Mouse (Mus musculus) E14TG2a.4 (cell line): ENCODE results near the gene Mrps18a.

Source experiments
- H3K27me3 ChIP-seq: 2 replicates; pipeline ENCODE4 v1.6.1; 2014; ENCODE audit warnings: low read length, control low read depth; ENCODE audit not compliant: insufficient read depth
- H3K36me3 ChIP-seq: 2 replicates; pipeline ENCODE4 v1.6.1; 2014; ENCODE audit warnings: low read length, control low read depth; ENCODE audit not compliant: insufficient read depth
- H3K4me1 ChIP-seq: replicated peaks from 2 replicates; pipeline ENCODE4 v1.6.1; 2014; ENCODE audit warnings: low read depth, low read length, control low read depth
- H3K4me3 ChIP-seq: replicated peaks from 2 replicates; pipeline ENCODE4 v1.5.1; 2014; ENCODE audit warnings: mild to moderate bottlenecking, low read length
- H3K9me3 ChIP-seq: 2 replicates; pipeline ENCODE4 v1.6.1; 2014; ENCODE audit warnings: low read length, control low read depth
- CTCF ChIP-seq: conservative IDR thresholded peaks from 2 replicates; pipeline ENCODE4 v1.5.1; 2014; ENCODE audit warnings: low read length
- NANOG ChIP-seq: IDR thresholded peaks from 2 replicates; pipeline ENCODE4 v1.6.1; 2014; ENCODE audit warnings: borderline replicate concordance, low read length, mixed read lengths
- POU5F1 ChIP-seq: IDR thresholded peaks from 2 replicates; pipeline ENCODE4 v1.6.1; 2014; ENCODE audit warnings: low read length, borderline replicate concordance

Gene Mrps18a

GRCm38 (mm10) chr17:46116138-46116537, 5.4 kb downstream of the Mrps18a start:
- TF ChIP-seq CTCF, result no peak
- TF ChIP-seq NANOG, result no peak
- TF ChIP-seq POU5F1, result no peak
- H3K4me1 ChIP-seq, result peaks cover 30% of the 10 kb centered on the region
- no peaks in the 10 kb centered on the region for H3K27me3 ChIP-seq
- H3K36me3 ChIP-seq, result peaks cover 82% of the 10 kb centered on the region
- no peak overlapping the region for H3K4me3 ChIP-seq
- peaks cover 14% of the 10 kb centered on the region for H3K9me3 ChIP-seq

- TF ChIP-seq POU5F1 (no peak), NANOG (no peak), CTCF (no peak)
- Histone ChIP-seq H3K4me3 (no peak overlapping the region), H3K36me3 (peaks cover 86% of the 10 kb centered on the region), H3K9me3 (peaks cover 14% of the 10 kb centered on the region), H3K4me1 (peaks cover 24% of the 10 kb centered on the region), H3K27me3 (no peaks in the 10 kb centered on the region)
Measured at GRCm38 (mm10) chr17:46116881-46117280, 6.1 kb downstream of the Mrps18a start.

- Histone ChIP-seq H3K27me3 (no peaks in the 10 kb centered on the region), H3K4me1 (peaks cover 23% of the 10 kb centered on the region), H3K36me3 (peaks cover 92% of the 10 kb centered on the region), H3K4me3 (no peak overlapping the region), H3K9me3 (peaks cover 14% of the 10 kb centered on the region)
- TF ChIP-seq NANOG, result no peak
Measured at GRCm38 (mm10) chr17:46117623-46118422, 7.0 kb downstream of the Mrps18a start.

- TF ChIP-seq CTCF, result no peak
- no peak for TF ChIP-seq POU5F1
- TF ChIP-seq NANOG, result no peak
- H3K36me3 ChIP-seq, result peaks cover 92% of the 10 kb centered on the region
- peaks cover 14% of the 10 kb centered on the region for H3K9me3 ChIP-seq
- H3K27me3 ChIP-seq, result no peaks in the 10 kb centered on the region
- peaks cover 20% of the 10 kb centered on the region for H3K4me1 ChIP-seq
- no peak overlapping the region for H3K4me3 ChIP-seq
Measured at GRCm38 (mm10) chr17:46118423-46118850, 7.7 kb downstream of the Mrps18a start.

- H3K36me3 ChIP-seq, result peaks cover 92% of the 10 kb centered on the region
- TF ChIP-seq POU5F1, result no peak
- no peak for TF ChIP-seq CTCF
- H3K4me3 ChIP-seq, result no peak overlapping the region
- peaks cover 8% of the 10 kb centered on the region for H3K4me1 ChIP-seq
- no peaks in the 10 kb centered on the region for H3K27me3 ChIP-seq
- H3K9me3 ChIP-seq, result peaks cover 14% of the 10 kb centered on the region
Measured at GRCm38 (mm10) chr17:46119641-46120040, 8.9 kb downstream of the Mrps18a start.

GRCm38 (mm10) chr17:46122791-46123190, 12.0 kb downstream of the Mrps18a start:
- Histone ChIP-seq H3K4me3 (no peak overlapping the region), H3K36me3 (peaks cover 92% of the 10 kb centered on the region), H3K9me3 (peaks cover 3% of the 10 kb centered on the region), H3K27me3 (no peaks in the 10 kb centered on the region), H3K4me1 (peaks cover 18% of the 10 kb centered on the region)
- TF ChIP-seq NANOG (no peak), POU5F1 (no peak), CTCF (no peak)

GRCm38 (mm10) chr17:46123285-46123684, 12.5 kb downstream of the Mrps18a start:
- Histone ChIP-seq H3K4me3 (no peak overlapping the region), H3K4me1 (peaks cover 23% of the 10 kb centered on the region), H3K9me3 (no peaks in the 10 kb centered on the region), H3K27me3 (no peaks in the 10 kb centered on the region), H3K36me3 (peaks cover 92% of the 10 kb centered on the region)
- TF ChIP-seq POU5F1 (no peak), CTCF (no peak), NANOG (no peak)

GRCm38 (mm10) chr17:46123953-46124700, 13.3 kb downstream of the Mrps18a start:
- H3K9me3 ChIP-seq, result no peaks in the 10 kb centered on the region
- H3K36me3 ChIP-seq, result peaks cover 92% of the 10 kb centered on the region
- peaks cover 31% of the 10 kb centered on the region for H3K4me1 ChIP-seq
- no peaks in the 10 kb centered on the region for H3K27me3 ChIP-seq
- no peak overlapping the region for H3K4me3 ChIP-seq
- TF ChIP-seq CTCF, result no peak
- no peak for TF ChIP-seq POU5F1
- no peak for TF ChIP-seq NANOG

- Histone ChIP-seq H3K4me3 (no peak overlapping the region), H3K36me3 (peaks cover 89% of the 10 kb centered on the region), H3K27me3 (no peaks in the 10 kb centered on the region), H3K4me1 (peaks cover 40% of the 10 kb centered on the region), H3K9me3 (no peaks in the 10 kb centered on the region)
- TF ChIP-seq CTCF (no peak), NANOG (no peak), POU5F1 (no peak)
Measured at GRCm38 (mm10) chr17:46126608-46127007, 15.8 kb downstream of the Mrps18a start.
